Mouse (Mus musculus) stomach, embryonic 14.5 days (tissue): ENCODE results near the gene Cx3cr1. TPM values are rescaled to one million over a fixed set of nuclear protein-coding genes. Genes with fewer than 3 reads are reported as not detected.
A peak's percentile ranks its signal among the peaks of the same experiment; 100 is the strongest.

Experiments
- ATAC-seq: fragments of 200-750 bp; cut with Nextera tagmentation; 2 replicates; pipeline ENCODE4 v1.8.0; 2017; ENCODE audit warnings: low read depth, moderate TSS enrichment; ENCODE audit not compliant: insufficient number of reproducible peaks, insufficient read depth, low FRiP score
- H3K27ac ChIP-seq: fragments of 300-500 bp; sonication (generic); 2 replicates; pipeline ENCODE4 v1.5.1; 2014; ENCODE audit warnings: mild to moderate bottlenecking, low read length, moderate library complexity, mixed read lengths
- H3K27me3 ChIP-seq: fragments of 300-500 bp; sonication (generic); 2 replicates; pipeline ENCODE4 v1.6.1; 2014; ENCODE audit warnings: low read length, control low read depth, mixed read lengths; ENCODE audit not compliant: control insufficient read depth, insufficient read depth
- H3K36me3 ChIP-seq: fragments of 300-500 bp; sonication (generic); 2 replicates; pipeline ENCODE4 v1.6.1; 2014; ENCODE audit warnings: mild to moderate bottlenecking, control low read depth, low read length, moderate library complexity, mixed read lengths; ENCODE audit not compliant: control insufficient read depth, insufficient read depth
- H3K4me1 ChIP-seq: fragments of 300-500 bp; sonication (generic); 2 replicates; pipeline ENCODE4 v1.6.1; 2014; ENCODE audit warnings: low read length, control low read depth, mixed read lengths; ENCODE audit not compliant: control insufficient read depth, insufficient read depth
- H3K4me2 ChIP-seq: fragments of 300-500 bp; sonication (generic); replicated peaks from 2 replicates; pipeline ENCODE4 v1.6.1; 2014; ENCODE audit warnings: low read depth, low read length, control low read depth
- H3K4me3 ChIP-seq: fragments of 300-500 bp; sonication (generic); 2 replicates; pipeline ENCODE4 v1.5.1; 2014; ENCODE audit warnings: low read depth, low read length, control low read depth
- H3K9ac ChIP-seq: fragments of 300-500 bp; sonication (generic); replicated peaks from 2 replicates; pipeline ENCODE4 v1.6.1; 2014; ENCODE audit warnings: low read depth, mild to moderate bottlenecking, control low read depth, low read length, moderate library complexity, mixed read lengths
- H3K9me3 ChIP-seq: fragments of 300-500 bp; sonication (generic); 2 replicates; pipeline ENCODE4 v1.6.1; 2016; ENCODE audit warnings: low read depth, low read length, control low read depth; ENCODE audit not compliant: control insufficient read depth
- WGBS: fragments of 180-500 bp; shearing (Covaris S2); extraction: QIAGEN DNeasy Blood & Tissue Kit; methylation state at CpG from one replicate; pipeline ENCODE4 v1.1.7; 2014; 5-methylcytosine and 5-hydroxymethylcytosine counted together
- polyA plus RNA-seq: library from polyadenylated mRNA; unstranded; fragments of >200 nt; fragmentation: Nextera tagmentation; extraction: Ambion mirVana; gene quantifications from 2 replicates; pipeline ENCODE4 v1.2.1, GENCODE M21; 2014

Cx3cr1 gene
- polyA plus RNA-seq, 1 experiment from 2014 or later = 13.7 TPM

DNA sequence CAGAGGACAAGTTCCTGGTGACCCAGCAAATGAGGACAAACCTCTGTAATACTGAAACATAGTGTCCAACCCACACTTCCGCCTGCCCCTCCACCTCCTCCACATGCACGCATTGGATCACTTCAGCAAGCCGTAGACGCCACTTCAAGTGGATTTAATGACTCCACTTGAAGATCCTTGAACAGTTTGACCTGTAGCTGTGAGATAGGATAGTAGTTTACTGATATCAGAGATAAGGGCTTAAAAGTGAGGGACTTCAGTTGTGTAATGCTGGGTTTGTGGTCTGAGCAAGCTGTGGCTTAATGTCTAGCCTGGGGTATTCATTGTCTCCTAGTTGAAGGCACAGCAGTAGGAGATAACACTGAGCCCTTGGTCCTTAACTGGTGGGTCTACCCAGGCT is 146.2 kb downstream of the Cx3cr1 start:
- ATAC-seq = no peak
- H3K4me3 ChIP-seq = no peak overlapping the region
- H3K27ac ChIP-seq = no peak overlapping the region
- H3K4me1 ChIP-seq = 0 out of 2 replicates have a peak, but pooled peaks cover 9% of the 10 kb centered on the region
- H3K9ac ChIP-seq = no peak overlapping the region
- H3K4me2 ChIP-seq = no peak overlapping the region
- H3K27me3 ChIP-seq = no peaks in the 10 kb centered on the region
- WGBS = 77% methylated on average over 4 of the region's 4 CpGs
- H3K36me3 ChIP-seq = peaks cover 82% of the 10 kb centered on the region
- H3K9me3 ChIP-seq = no peaks in the 10 kb centered on the region

DNA sequence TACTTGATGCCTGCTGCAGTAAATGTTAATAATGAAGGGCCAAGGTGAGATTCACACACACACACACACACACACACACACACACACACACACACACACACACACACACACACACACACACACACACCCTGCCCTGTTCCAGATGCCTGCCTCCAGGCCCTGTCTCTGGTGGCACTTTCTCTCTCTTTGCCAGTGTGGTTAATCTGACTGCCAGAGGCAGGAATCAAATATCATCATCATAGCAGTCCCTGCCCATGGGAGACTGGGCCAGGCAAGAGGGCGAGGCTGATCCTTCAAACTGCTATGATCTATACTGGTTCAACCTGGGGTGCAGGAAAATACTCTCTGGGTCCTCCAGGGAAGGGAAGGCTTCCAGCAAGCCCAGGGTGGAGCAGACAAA is 149.8 kb downstream of the Cx3cr1 start:
- H3K27ac ChIP-seq = no peak overlapping the region
- H3K4me1 ChIP-seq = no peaks in the 10 kb centered on the region
- peaks cover 75% of the 10 kb centered on the region for H3K36me3 ChIP-seq
- 71% methylated on average over 1 of the region's 1 CpGs for WGBS
- H3K4me3 ChIP-seq = no peak overlapping the region
- no peaks in the 10 kb centered on the region for H3K9me3 ChIP-seq
- no peak overlapping the region for H3K4me2 ChIP-seq
- no peak overlapping the region for H3K9ac ChIP-seq
- ATAC-seq = no peak
- no peaks in the 10 kb centered on the region for H3K27me3 ChIP-seq

- no peaks in the 10 kb centered on the region for H3K27me3 ChIP-seq
- no peak overlapping the region for H3K4me3 ChIP-seq
- H3K9ac ChIP-seq = no peak overlapping the region
- H3K9me3 ChIP-seq = no peaks in the 10 kb centered on the region
- 75% methylated on average over 13 of the region's 13 CpGs for WGBS
- no peaks in the 10 kb centered on the region for H3K4me1 ChIP-seq
- H3K27ac ChIP-seq = no peak overlapping the region
- no peak overlapping the region for H3K4me2 ChIP-seq
- no peak for ATAC-seq
- H3K36me3 ChIP-seq = peaks cover 76% of the 10 kb centered on the region
Measured at GRCm38 (mm10) chr9:119913087-119913838, 156.4 kb downstream of the Cx3cr1 start.

GRCm38 (mm10) chr9:119909931-119910330 is 159.7 kb downstream of the Cx3cr1 start:
- Histone ChIP-seq H3K9ac (no peak overlapping the region), H3K27me3 (no peaks in the 10 kb centered on the region), H3K4me2 (no peak overlapping the region), H3K27ac (no peak overlapping the region), H3K9me3 (no peaks in the 10 kb centered on the region), H3K4me3 (no peak overlapping the region), H3K4me1 (no peaks in the 10 kb centered on the region), H3K36me3 (peaks cover 81% of the 10 kb centered on the region)
- ATAC-seq = no peak
- 87% methylated on average over 3 of the region's 3 CpGs for WGBS

- Histone ChIP-seq H3K9me3 (no peaks in the 10 kb centered on the region), H3K4me2 (no peak overlapping the region), H3K27me3 (no peaks in the 10 kb centered on the region), H3K27ac (no peak overlapping the region), H3K36me3 (peaks cover 81% of the 10 kb centered on the region), H3K9ac (no peak overlapping the region), H3K4me1 (no peaks in the 10 kb centered on the region), H3K4me3 (no peak overlapping the region)
- WGBS = 94% methylated on average over 3 of the region's 3 CpGs
- ATAC-seq = no peak
Measured at GRCm38 (mm10) chr9:119908708-119909107, 161.0 kb downstream of the Cx3cr1 start.

GRCm38 (mm10) chr9:119902410-119903151 is 167.1 kb downstream of the Cx3cr1 start:
- Histone ChIP-seq H3K4me2 (no peak overlapping the region), H3K9ac (no peak overlapping the region), H3K36me3 (peaks cover 42% of the 10 kb centered on the region), H3K27me3 (no peaks in the 10 kb centered on the region), H3K4me1 (no peaks in the 10 kb centered on the region), H3K4me3 (no peak overlapping the region), H3K9me3 (no peaks in the 10 kb centered on the region), H3K27ac (no peak overlapping the region)
- ATAC-seq = no peak
- WGBS = 82% methylated on average over 12 of the region's 12 CpGs

DNA sequence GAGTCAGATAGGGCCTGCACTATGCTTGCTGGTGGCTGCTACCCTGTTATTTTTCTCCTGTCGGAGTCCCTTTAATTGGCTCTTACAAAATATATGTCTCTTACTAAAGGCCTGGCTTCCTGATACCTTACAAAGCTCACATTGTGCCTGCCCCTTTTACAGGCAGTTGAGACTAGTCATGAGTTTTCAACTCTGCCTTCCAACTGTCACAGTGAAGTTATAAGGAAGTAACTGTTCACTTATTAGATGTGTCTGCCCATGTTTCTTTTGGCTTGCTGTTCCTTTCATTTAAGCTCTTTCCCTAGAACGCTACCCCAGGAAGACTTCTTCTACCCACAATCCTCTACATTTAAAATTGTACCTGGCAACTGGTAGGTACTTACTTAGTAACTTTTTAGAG is 170.2 kb downstream of the Cx3cr1 start:
- 91% methylated on average over 2 of the region's 2 CpGs for WGBS
- H3K9me3 ChIP-seq = no peaks in the 10 kb centered on the region
- H3K27ac ChIP-seq = no peak overlapping the region
- peaks cover 19% of the 10 kb centered on the region for H3K36me3 ChIP-seq
- ATAC-seq = no peak
- no peak overlapping the region for H3K9ac ChIP-seq
- no peak overlapping the region for H3K4me3 ChIP-seq
- H3K4me2 ChIP-seq = no peak overlapping the region
- no peaks in the 10 kb centered on the region for H3K27me3 ChIP-seq
- peaks cover 9% of the 10 kb centered on the region for H3K4me1 ChIP-seq

DNA sequence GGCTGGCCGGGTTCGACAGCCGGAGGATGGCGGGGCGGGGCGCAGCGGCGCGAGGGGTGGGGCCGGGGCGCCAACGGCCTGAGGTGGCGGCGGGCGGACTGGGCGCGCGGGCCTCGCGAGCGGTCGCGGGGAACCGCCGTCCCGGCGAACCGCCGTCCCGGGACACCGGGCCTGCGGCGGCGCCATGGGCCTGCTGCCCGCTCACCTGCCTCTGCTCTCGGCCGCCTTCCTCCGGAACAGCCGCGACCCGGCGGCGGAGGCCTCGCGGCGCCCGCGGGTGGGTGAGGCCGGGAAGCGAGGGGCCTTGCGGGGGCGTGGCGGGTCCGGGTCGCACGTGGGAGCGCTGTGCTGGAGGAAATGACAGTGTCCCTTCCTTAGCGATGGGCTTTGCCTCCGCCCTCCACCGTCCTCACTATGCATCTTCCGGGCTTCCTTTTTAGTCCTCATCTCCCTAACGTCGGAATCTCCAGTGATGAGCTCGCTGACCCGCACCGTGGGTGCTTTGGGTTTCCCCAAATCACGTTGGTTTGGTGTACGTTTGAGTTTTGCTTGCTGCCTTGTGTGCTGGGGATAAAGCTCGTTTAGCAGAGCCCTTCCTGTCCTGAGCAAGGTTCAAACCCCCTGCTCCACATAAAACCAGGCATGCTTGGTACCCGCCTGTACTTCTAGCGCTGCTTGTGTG is 174.5 kb downstream of the Cx3cr1 start:
- Histone ChIP-seq H3K4me1 (peaks cover 9% of the 10 kb centered on the region), H3K9ac (peak overlapping the region; percentile 71), H3K36me3 (no peaks in the 10 kb centered on the region), H3K4me3 (peak overlapping the region; percentile 86), H3K9me3 (no peaks in the 10 kb centered on the region), H3K4me2 (peak overlapping the region; percentile 89), H3K27me3 (no peaks in the 10 kb centered on the region), H3K27ac (peak overlapping the region; percentile 3; the same call in 1 of the 2 replicates)
- peak; percentile 79 for ATAC-seq
- WGBS = 1% methylated on average over 43 of the region's 71 CpGs
